Mouse (Mus musculus): ENCODE data around the gene Srarp. TPM values are rescaled to one million over a fixed set of nuclear protein-coding genes. Genes with fewer than 3 reads are reported as not detected.

Gene Srarp
- polyA plus RNA-seq, 1 experiment from 2014 or later: 0.35 TPM

DNA sequence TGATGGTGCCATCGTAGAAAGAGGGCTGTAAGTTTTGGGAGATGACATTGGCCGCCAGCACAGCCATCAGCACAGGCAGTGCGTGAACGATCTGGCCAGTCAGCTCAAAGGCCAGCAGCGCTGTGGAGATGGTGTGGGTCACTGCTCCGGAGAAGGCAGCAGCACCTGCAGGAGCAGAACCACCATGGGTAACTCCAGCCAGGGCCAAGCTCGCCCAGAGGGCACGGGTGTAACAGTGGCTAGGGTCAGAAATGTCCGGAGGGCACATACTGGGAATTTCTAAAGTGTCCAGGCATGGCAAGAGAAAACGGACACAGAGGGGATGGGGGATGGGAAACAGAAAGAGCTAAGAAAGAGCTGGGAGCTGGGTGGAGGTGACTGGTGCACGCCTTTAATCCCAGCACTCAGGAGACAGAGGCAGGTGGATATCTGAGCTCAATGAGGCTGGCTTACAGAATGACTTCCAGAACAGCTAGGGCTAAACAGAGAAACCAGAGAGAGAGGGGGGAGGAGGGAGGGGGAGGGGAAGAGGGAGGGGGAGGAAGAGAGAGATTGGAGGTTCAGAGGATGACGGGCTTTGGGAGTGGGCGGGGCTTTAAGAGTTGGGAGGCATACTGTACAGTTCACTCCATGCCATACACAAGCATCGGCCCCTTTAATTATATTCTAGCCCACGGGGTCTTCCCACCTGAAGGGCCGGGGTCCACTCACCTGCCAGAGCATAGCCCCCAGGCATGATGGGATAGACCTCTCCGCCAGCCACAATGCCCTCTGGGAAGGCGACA lies 46.3 kb downstream of the Srarp start:
- ATAC-seq: no peak
- Histone ChIP-seq H3K27me3 (replicated peaks; ENCODE audit: control insufficient read depth, insufficient read depth, low read length) (0 out of 2 replicates have a peak, but pooled peaks cover 2% of the 10 kb centered on the region), H3K36me3 (ENCODE audit: control insufficient read depth, insufficient read depth, low read length) (no peaks in the 10 kb centered on the region), H3K4me1 (ENCODE audit: control insufficient read depth, insufficient read depth, low read depth, low read length) (no peaks in the 10 kb centered on the region), H3K9ac (ENCODE audit: low read depth, low read length) (no peak overlapping the region), H3K27ac (ENCODE audit: low read depth, low read length) (no peak overlapping the region), H3K9me3 (ENCODE audit: control insufficient read depth, low read length) (no peaks in the 10 kb centered on the region), H3K4me3 (ENCODE audit: low read length) (no peak overlapping the region), H3K4me2 (ENCODE audit: low read length) (no peak overlapping the region)
- WGBS: 72% methylated on average over 18 of the region's 18 CpGs

DNA sequence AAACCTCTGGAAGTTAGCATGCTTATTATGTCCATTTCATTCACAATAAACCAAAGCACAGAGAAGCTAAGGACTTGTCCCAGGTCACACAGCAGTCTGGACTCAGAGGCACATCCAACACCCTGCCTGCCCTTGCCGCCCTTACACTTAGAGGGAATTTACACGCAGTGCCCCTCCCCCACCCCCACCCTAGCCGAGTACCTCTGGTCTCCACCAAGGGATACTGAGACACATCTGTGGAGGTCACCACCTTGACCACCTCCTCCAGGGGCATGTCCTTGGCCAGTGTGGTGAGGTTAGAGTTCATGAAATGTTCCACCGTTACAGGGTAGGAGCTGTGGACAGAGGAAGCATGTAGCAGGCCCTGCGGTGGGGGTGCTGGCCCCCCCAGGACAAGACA lies 48.0 kb downstream of the Srarp start:
- ATAC-seq: no peak
- H3K4me1 ChIP-seq (ENCODE audit: control insufficient read depth, insufficient read depth, low read depth, low read length): no peaks in the 10 kb centered on the region

DNA sequence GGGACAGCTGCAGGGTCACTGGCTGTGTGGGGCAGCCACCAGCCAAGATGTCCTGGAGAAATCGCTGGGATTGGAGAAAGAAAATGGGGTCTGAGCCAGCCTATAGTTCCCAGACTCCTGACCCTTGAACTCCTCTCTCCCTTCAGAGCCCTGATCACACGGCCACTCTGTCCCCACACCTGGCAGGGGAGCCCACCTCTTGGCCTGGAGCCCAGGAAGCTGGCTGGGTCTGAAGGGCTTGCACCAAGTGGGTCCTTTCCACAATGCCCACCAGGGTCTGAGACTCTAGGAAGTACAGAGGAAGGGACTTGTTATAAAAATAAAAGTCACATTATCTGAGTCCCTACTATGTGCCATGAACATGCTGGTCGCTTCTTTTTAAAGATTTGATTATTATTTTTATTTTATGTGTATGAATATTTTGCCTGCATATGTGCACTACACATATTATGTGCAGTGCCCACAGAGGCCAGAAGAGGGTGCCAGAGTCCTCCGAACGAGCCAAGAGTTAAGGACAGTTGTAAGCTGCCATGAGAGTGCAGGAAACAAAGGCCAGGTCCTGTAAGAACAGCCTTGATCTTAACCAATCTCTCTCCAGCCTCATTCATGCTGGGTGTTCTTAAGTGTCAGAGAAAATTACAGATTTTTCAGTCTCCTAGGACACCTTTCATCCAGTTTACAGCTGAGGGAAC lies 48.7 kb downstream of the Srarp start:
- no peak for ATAC-seq
- H3K27me3 ChIP-seq (replicated peaks; ENCODE audit: control insufficient read depth, insufficient read depth, low read length): peaks cover 23% of the 10 kb centered on the region
- WGBS: 15% methylated on average over 5 of the region's 5 CpGs

More for the DNA sequence above, 48.0 kb downstream of the Srarp start:
- H3K4me2 ChIP-seq (ENCODE audit: low read length): no peak overlapping the region
- H3K27ac ChIP-seq (ENCODE audit: low read depth, low read length): no peak overlapping the region
- H3K27me3 ChIP-seq (replicated peaks; ENCODE audit: control insufficient read depth, insufficient read depth, low read length): peaks cover 16% of the 10 kb centered on the region
- H3K9ac ChIP-seq (ENCODE audit: low read depth, low read length): no peak overlapping the region
- no peak overlapping the region for H3K4me3 ChIP-seq (ENCODE audit: low read length)
- no peaks in the 10 kb centered on the region for H3K36me3 ChIP-seq (ENCODE audit: control insufficient read depth, insufficient read depth, low read length)
- H3K9me3 ChIP-seq (ENCODE audit: control insufficient read depth, low read length): no peaks in the 10 kb centered on the region
- 73% methylated on average over 5 of the region's 5 CpGs for whole genome bisulfite sequencing

DNA sequence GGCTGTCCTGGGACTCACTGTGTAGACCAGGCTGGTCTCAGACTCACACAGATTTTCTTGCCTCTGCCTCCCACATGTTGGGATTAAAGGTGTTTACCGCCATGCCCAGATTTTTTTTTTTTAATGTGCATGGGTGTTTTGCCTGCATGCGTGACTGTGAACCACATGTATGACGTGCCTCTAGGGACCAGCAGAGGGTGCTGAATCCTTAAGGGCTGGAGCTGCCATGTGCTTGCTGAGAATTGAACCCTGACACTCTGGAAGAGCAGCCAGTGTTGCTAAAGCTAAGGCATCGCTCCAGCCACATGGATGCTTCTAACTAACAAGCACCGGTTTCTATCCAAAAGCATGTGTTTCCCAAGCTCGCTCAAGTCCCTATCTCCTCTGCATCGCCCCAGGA lies 49.8 kb downstream of the Srarp start:
- Histone ChIP-seq H3K4me1 (ENCODE audit: control insufficient read depth, insufficient read depth, low read depth, low read length) (0 out of 2 replicates have a peak, but pooled peaks cover 2% of the 10 kb centered on the region), H3K9me3 (ENCODE audit: control insufficient read depth, low read length) (no peaks in the 10 kb centered on the region), H3K36me3 (ENCODE audit: control insufficient read depth, insufficient read depth, low read length) (no peaks in the 10 kb centered on the region), H3K27ac (ENCODE audit: low read depth, low read length) (no peak overlapping the region), H3K4me3 (ENCODE audit: low read length) (no peak overlapping the region), H3K4me2 (ENCODE audit: low read length) (no peak overlapping the region), H3K9ac (ENCODE audit: low read depth, low read length) (no peak overlapping the region), H3K27me3 (replicated peaks; ENCODE audit: control insufficient read depth, insufficient read depth, low read length) (peaks cover 29% of the 10 kb centered on the region)
- ATAC-seq: no peak
- 69% methylated on average over 7 of the region's 7 CpGs for WGBS

More for the DNA sequence above, 48.7 kb downstream of the Srarp start:
- H3K4me2 ChIP-seq (ENCODE audit: low read length): no peak overlapping the region
- no peak overlapping the region for H3K9ac ChIP-seq (ENCODE audit: low read depth, low read length)
- H3K4me3 ChIP-seq (ENCODE audit: low read length): no peak overlapping the region
- H3K27ac ChIP-seq (ENCODE audit: low read depth, low read length): no peak overlapping the region
- H3K4me1 ChIP-seq (ENCODE audit: control insufficient read depth, insufficient read depth, low read depth, low read length): 0 out of 2 replicates have a peak, but pooled peaks cover 1% of the 10 kb centered on the region
- H3K9me3 ChIP-seq (ENCODE audit: control insufficient read depth, low read length): no peaks in the 10 kb centered on the region
- no peaks in the 10 kb centered on the region for H3K36me3 ChIP-seq (ENCODE audit: control insufficient read depth, insufficient read depth, low read length)

DNA sequence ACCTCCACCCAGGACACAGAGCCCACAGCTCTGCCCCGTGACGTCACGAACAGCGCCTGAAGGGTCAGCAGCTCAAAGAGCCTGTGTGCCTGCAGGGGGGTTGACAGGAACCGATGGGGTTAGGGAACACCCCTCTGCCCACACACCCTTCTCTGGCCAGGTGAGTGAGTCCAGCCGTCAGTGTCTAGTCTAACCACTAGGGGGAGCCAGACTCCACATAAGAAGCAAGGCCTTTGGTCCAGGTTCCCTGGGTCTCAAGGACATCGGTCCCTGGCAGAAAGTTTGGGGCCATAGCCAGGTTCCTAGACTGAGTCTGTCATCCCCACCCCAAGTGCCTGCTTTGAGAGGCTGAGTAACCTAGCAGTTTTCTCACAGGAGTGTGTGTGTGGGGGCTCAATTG lies 50.6 kb downstream of the Srarp start:
- Histone ChIP-seq H3K4me1 (ENCODE audit: control insufficient read depth, insufficient read depth, low read depth, low read length) (0 out of 2 replicates have a peak, but pooled peaks cover 2% of the 10 kb centered on the region), H3K9me3 (ENCODE audit: control insufficient read depth, low read length) (no peaks in the 10 kb centered on the region), H3K27me3 (replicated peaks; ENCODE audit: control insufficient read depth, insufficient read depth, low read length) (peaks cover 33% of the 10 kb centered on the region), H3K4me3 (ENCODE audit: low read length) (no peak overlapping the region), H3K36me3 (ENCODE audit: control insufficient read depth, insufficient read depth, low read length) (peaks cover 6% of the 10 kb centered on the region; the same call in 1 of the 2 replicates), H3K4me2 (ENCODE audit: low read length) (no peak overlapping the region), H3K9ac (ENCODE audit: low read depth, low read length) (no peak overlapping the region), H3K27ac (ENCODE audit: low read depth, low read length) (no peak overlapping the region)
- 0 out of 2 replicates have a peak, but pooled peaks have one; percentile 13 for ATAC-seq
- WGBS: 1% methylated on average over 7 of the region's 7 CpGs

Other genes starting within 250 kb of the Srarp start
- gene Rsg1, start 222.1 kb downstream of the Srarp start, polyA plus RNA-seq (2015; fragmentation: Nextera tagmentation; extraction: Ambion mirVana): 8.4 and 8.9 TPM in 2 replicates
- 1.7 and 2.0 TPM in 2 replicates for gene Arhgef19, start 196.6 kb downstream of the Srarp start, polyA plus RNA-seq (2015; fragmentation: Nextera tagmentation; extraction: Ambion mirVana)
- 1.1 TPM in 2 replicates for gene Epha2, start 134.9 kb downstream of the Srarp start, polyA plus RNA-seq (2015; fragmentation: Nextera tagmentation; extraction: Ambion mirVana)
- gene Fam131c, start 67.9 kb downstream of the Srarp start, polyA plus RNA-seq (2015; fragmentation: Nextera tagmentation; extraction: Ambion mirVana): 44.3 and 49.8 TPM in 2 replicates
- 0.57 and 0.78 TPM in 2 replicates for gene Clcnka, start 37.4 kb downstream of the Srarp start, polyA plus RNA-seq (2015; fragmentation: Nextera tagmentation; extraction: Ambion mirVana)
- not detected in 2 replicates for gene Clcnkb, start 20.1 kb downstream of the Srarp start, polyA plus RNA-seq (2015; fragmentation: Nextera tagmentation; extraction: Ambion mirVana)
- 0.09 and 0.66 TPM in 2 replicates for gene Hspb7, start 15.3 kb downstream of the Srarp start, polyA plus RNA-seq (2015; fragmentation: Nextera tagmentation; extraction: Ambion mirVana)
- 39.5 and 39.6 TPM in 2 replicates for gene Zbtb17, start 8.5 kb upstream of the Srarp start, polyA plus RNA-seq (2015; fragmentation: Nextera tagmentation; extraction: Ambion mirVana)
- 10.1 and 11.8 TPM in 2 replicates for gene Spen, start 102.5 kb upstream of the Srarp start, polyA plus RNA-seq (2015; fragmentation: Nextera tagmentation; extraction: Ambion mirVana)
- 42.9 and 51.5 TPM in 2 replicates for gene Fblim1, start 170.0 kb upstream of the Srarp start, polyA plus RNA-seq (2015; fragmentation: Nextera tagmentation; extraction: Ambion mirVana)
- gene Tmem82, start 182.5 kb upstream of the Srarp start, polyA plus RNA-seq (2015; fragmentation: Nextera tagmentation; extraction: Ambion mirVana): 0.34 and 0.45 TPM in 2 replicates
- 0.54 and 0.81 TPM in 2 replicates for gene Slc25a34, start 187.7 kb upstream of the Srarp start, polyA plus RNA-seq (2015; fragmentation: Nextera tagmentation; extraction: Ambion mirVana)
- gene Plekhm2, start 228.8 kb upstream of the Srarp start, polyA plus RNA-seq (2015; fragmentation: Nextera tagmentation; extraction: Ambion mirVana): 6.5 and 6.7 TPM in 2 replicates
- 0.32 TPM in 1 of 2 replicates, not detected in the other for gene Rsc1a1, start 249.5 kb upstream of the Srarp start, polyA plus RNA-seq (2015; fragmentation: Nextera tagmentation; extraction: Ambion mirVana)